Mouse (Mus musculus) CH12.LX (cell line): ENCODE measurements at regions not wholly inside any gene's neighbourhood (a gene's known extent, or its start where the extent isn't known, plus 50 kb on each side); places are given as distances from the start of the nearest gene placed in this dataset.

ENCODE experiments used
- DNase-seq: peaks from one replicate; pipeline ENCODE4 v3.0.0-alpha.2; 2013; ENCODE audit errors: extremely low read depth
- H3K27ac ChIP-seq: 2 replicates; pipeline ENCODE4 v1.5.1; 2012; ENCODE audit warnings: low read depth, mild to moderate bottlenecking, control low read depth, moderate library complexity; ENCODE audit not compliant: insufficient read depth
- H3K27me3 ChIP-seq: replicated peaks from 2 replicates; pipeline ENCODE3; 2012; ENCODE audit warnings: inconsistent platforms
- H3K36me3 ChIP-seq, 2 experiments: replicated peaks in 1 of 2; 2 replicates each; pipeline versions ENCODE3 to v1.6.1; 2012; ENCODE audit warnings: inconsistent platforms in 1 of 2, low read length in 1 of 2, mild to moderate bottlenecking in 1 of 2, mixed read lengths in 1 of 2, moderate library complexity in 1 of 2; ENCODE audit not compliant: control insufficient read depth in 1 of 2, insufficient read depth in 1 of 2
- H3K4me1 ChIP-seq, 2 experiments: 2 replicates each; pipeline ENCODE4 v1.6.1; 2012; ENCODE audit warnings: inconsistent platforms in 1 of 2, moderate library complexity in 1 of 2; ENCODE audit not compliant: insufficient read depth in 2 of 2, control insufficient read depth in 1 of 2
- H3K4me2 ChIP-seq: 2 replicates; pipeline ENCODE4 v1.6.1; 2012; ENCODE audit warnings: low read depth, mild to moderate bottlenecking, control low read depth; ENCODE audit not compliant: poor library complexity, insufficient read depth, severe bottlenecking
- H3K4me3 ChIP-seq, 3 experiments: fragments of 150-350 bp in 1 of 3; sonication (generic) in 1 of 3; replicated peaks in 1 of 3; 2 replicates each; pipeline versions ENCODE3 to v1.5.1; 2011 to 2012; ENCODE audit warnings: low read depth in 2 of 3, low read length in 2 of 3, mild to moderate bottlenecking in 2 of 3, moderate library complexity in 2 of 3, control low read depth in 1 of 3, improper control_type of control experiment in 1 of 3, inconsistent platforms in 1 of 3, mixed read lengths in 1 of 3; ENCODE audit not compliant: poor library complexity in 1 of 3
- H3K79me2 ChIP-seq: replicated peaks from 2 replicates; pipeline ENCODE4 v1.6.1; 2012; ENCODE audit warnings: mild to moderate bottlenecking, moderate library complexity; ENCODE audit not compliant: control insufficient read depth, poor library complexity, insufficient read depth, severe bottlenecking; ENCODE audit errors: extremely low read depth
- H3K9ac ChIP-seq: 2 replicates; pipeline ENCODE4 v1.6.1; 2012; ENCODE audit warnings: low read depth, mild to moderate bottlenecking, control low read depth, moderate library complexity; ENCODE audit not compliant: insufficient read depth
- H3K9me3 ChIP-seq: replicated peaks from 2 replicates; pipeline ENCODE3; 2012; ENCODE audit warnings: low read length, inconsistent platforms, mixed read lengths
- CHD2 ChIP-seq: IDR thresholded peaks from 2 replicates; pipeline ENCODE4 v1.6.1; 2011; ENCODE audit warnings: low read length, improper control_type of control experiment
- CTCF ChIP-seq, 2 experiments: IDR thresholded peaks in 1 of 2; conservative IDR thresholded peaks in 1 of 2; 2 replicates each; pipeline ENCODE4 v1.5.1; 2011 to 2012; ENCODE audit warnings: low read depth in 2 of 2, low read length in 2 of 2, improper control_type of control experiment in 1 of 2, inconsistent platforms in 1 of 2, mild to moderate bottlenecking in 1 of 2, moderate library complexity in 1 of 2
- EP300 ChIP-seq: IDR thresholded peaks from 2 replicates; pipeline ENCODE4 v1.6.1; 2011; ENCODE audit warnings: low read length, improper control_type of control experiment
- ETS1 ChIP-seq: conservative IDR thresholded peaks from 2 replicates; pipeline ENCODE4 v1.6.1; 2012; ENCODE audit warnings: low read depth, mild to moderate bottlenecking, inconsistent platforms, low read length, improper control_type of control experiment, moderate library complexity
- GABPA ChIP-seq: IDR thresholded peaks from 2 replicates; pipeline ENCODE4 v1.6.1; 2012; ENCODE audit warnings: low read depth, low read length, improper control_type of control experiment, inconsistent platforms; ENCODE audit not compliant: insufficient replicate concordance
- HCFC1 ChIP-seq: IDR thresholded peaks from 2 replicates; pipeline ENCODE4 v1.6.1; 2012; ENCODE audit warnings: low read depth, mild to moderate bottlenecking, inconsistent platforms, low read length, improper control_type of control experiment
- IRF4 ChIP-seq: IDR thresholded peaks from 2 replicates; pipeline ENCODE4 v1.6.1; 2014; ENCODE audit warnings: low read depth, mild to moderate bottlenecking, inconsistent platforms, low read length, improper control_type of control experiment
- JUN ChIP-seq: IDR thresholded peaks from 2 replicates; pipeline ENCODE4 v1.6.1; 2011; ENCODE audit warnings: low read depth, mild to moderate bottlenecking, low read length, improper control_type of control experiment, moderate library complexity; ENCODE audit not compliant: insufficient read depth
- JUND ChIP-seq: conservative IDR thresholded peaks from 2 replicates; pipeline ENCODE4 v1.6.1; 2011; ENCODE audit warnings: low read depth, low read length, improper control_type of control experiment
- KAT2A ChIP-seq: IDR thresholded peaks from 2 replicates; pipeline ENCODE4 v1.6.1; 2012; ENCODE audit warnings: low read length, improper control_type of control experiment, inconsistent platforms; ENCODE audit not compliant: insufficient replicate concordance
- MAFK ChIP-seq: IDR thresholded peaks from 2 replicates; pipeline ENCODE4 v1.6.1; 2011; ENCODE audit warnings: low read length, improper control_type of control experiment; ENCODE audit not compliant: insufficient replicate concordance
- MAZ ChIP-seq: IDR thresholded peaks from 2 replicates; pipeline ENCODE4 v1.6.1; 2012; ENCODE audit warnings: low read depth, mild to moderate bottlenecking, inconsistent platforms, low read length, improper control_type of control experiment, moderate library complexity
- MEF2A ChIP-seq: IDR thresholded peaks from 2 replicates; pipeline ENCODE4 v1.6.1; 2014; ENCODE audit warnings: low read depth, mild to moderate bottlenecking, inconsistent platforms, low read length, improper control_type of control experiment, borderline replicate concordance
- NELFE ChIP-seq: IDR thresholded peaks from 2 replicates; pipeline ENCODE4 v1.6.1; 2011; ENCODE audit warnings: low read depth, low read length, improper control_type of control experiment
- NRF1 ChIP-seq: IDR thresholded peaks from 2 replicates; pipeline ENCODE4 v1.6.1; 2014; ENCODE audit warnings: low read depth, mild to moderate bottlenecking, inconsistent platforms, low read length, improper control_type of control experiment, moderate library complexity
- PAX5 ChIP-seq: IDR thresholded peaks from 2 replicates; pipeline ENCODE4 v1.6.1; 2012; ENCODE audit warnings: low read length, inconsistent platforms, mixed read lengths
- POLR2A ChIP-seq: IDR thresholded peaks from 2 replicates; pipeline ENCODE4 v1.6.1; 2011; ENCODE audit warnings: low read depth, mild to moderate bottlenecking, improper control_type of control experiment, low read length
- POLR2AphosphoS2 ChIP-seq: IDR thresholded peaks from 2 replicates; pipeline ENCODE4 v1.6.1; 2011; ENCODE audit warnings: low read depth, low read length, improper control_type of control experiment
- RAD21 ChIP-seq: IDR thresholded peaks from 2 replicates; pipeline ENCODE4 v1.6.1; 2011; ENCODE audit warnings: low read depth, mild to moderate bottlenecking, low read length, improper control_type of control experiment, moderate library complexity
- RCOR1 ChIP-seq: conservative IDR thresholded peaks from 2 replicates; pipeline ENCODE4 v1.6.1; 2012; ENCODE audit warnings: low read depth, mild to moderate bottlenecking, inconsistent platforms, low read length, improper control_type of control experiment
- SMC3 ChIP-seq: IDR thresholded peaks from 2 replicates; pipeline ENCODE4 v1.6.1; 2011; ENCODE audit warnings: low read depth, low read length, improper control_type of control experiment
- TBP ChIP-seq: conservative IDR thresholded peaks from 2 replicates; pipeline ENCODE4 v1.6.1; 2011; ENCODE audit warnings: low read depth, low read length, improper control_type of control experiment
- TCF12 ChIP-seq: IDR thresholded peaks from 2 replicates; pipeline ENCODE4 v1.6.1; 2014; ENCODE audit warnings: low read depth, mild to moderate bottlenecking, inconsistent platforms, low read length, improper control_type of control experiment
- UBTF ChIP-seq: IDR thresholded peaks from 2 replicates; pipeline ENCODE4 v1.6.1; 2012; ENCODE audit warnings: low read depth, mild to moderate bottlenecking, inconsistent platforms, low read length, improper control_type of control experiment, moderate library complexity
- USF1 ChIP-seq: IDR thresholded peaks from 2 replicates; pipeline ENCODE4 v1.6.1; 2014; ENCODE audit warnings: low read depth, mild to moderate bottlenecking, inconsistent platforms, low read length, improper control_type of control experiment
- ZC3H11A ChIP-seq: IDR thresholded peaks from 2 replicates; pipeline ENCODE4 v1.6.1; 2012; ENCODE audit warnings: low read depth, mild to moderate bottlenecking, inconsistent platforms, low read length, improper control_type of control experiment
- ZMIZ1 ChIP-seq: IDR thresholded peaks from 2 replicates; pipeline ENCODE4 v1.6.1; 2012; ENCODE audit warnings: low read depth, mild to moderate bottlenecking, inconsistent platforms, low read length, improper control_type of control experiment
- dilution Hi-C: fragments of 300-500 bp; cut with MboI; formaldehyde crosslinking; loops from 2 replicates; pipeline ENCODE4 v1.14.3; 2020; ENCODE audit warnings: low sequenced_read_pairs; ENCODE audit not compliant: extremely low pct_unique_long_range_greater_than_20kb, extremely low pct_ligation_motif_present
- in situ Hi-C: fragments of 300-500 bp; cut with MboI; formaldehyde crosslinking; loops from 3 replicates; pipeline ENCODE4 v1.14.3; 2019; ENCODE audit warnings: low sequenced_read_pairs, low pct_ligation_motif_present, low pct_unique_long_range_greater_than_20kb, mixed read lengths

GRCm38 (mm10) chr14:66501995-66502394, 493.0 kb upstream of the Gulo start:
- dilution Hi-C loops = no loop called here
- Histone ChIP-seq H3K4me1 (no peaks in the 10 kb centered on the region), H3K4me2 (no peak overlapping the region), H3K79me2 (no peaks in the 10 kb centered on the region), H3K9ac (no peak overlapping the region), H3K9me3 (no peaks in the 10 kb centered on the region), H3K27me3 (no peaks in the 10 kb centered on the region), H3K27ac (no peak overlapping the region), H3K36me3 (no peaks in the 10 kb centered on the region), H3K4me3 (no peak overlapping the region)
- TF ChIP-seq UBTF (no peak), EP300 (no peak), POLR2A (no peak), NRF1 (no peak), NELFE (no peak), KAT2A (no peak), MAFK (no peak), ZMIZ1 (no peak), HCFC1 (no peak), MEF2A (no peak), GABPA (no peak), ETS1 (no peak), CHD2 (no peak), CTCF (conservative IDR thresholded peaks at IDR 0.05 in 1 of 2, IDR thresholded peaks at IDR 0.05 in 1 of 2; ENCODE audit: low read depth in 2 of 2, low read length in 2 of 2) (no peak), ZC3H11A (no peak), JUND (no peak), USF1 (no peak), TBP (no peak)
- no peak for DNase-seq
- in situ Hi-C loops = no loop called here

DNA sequence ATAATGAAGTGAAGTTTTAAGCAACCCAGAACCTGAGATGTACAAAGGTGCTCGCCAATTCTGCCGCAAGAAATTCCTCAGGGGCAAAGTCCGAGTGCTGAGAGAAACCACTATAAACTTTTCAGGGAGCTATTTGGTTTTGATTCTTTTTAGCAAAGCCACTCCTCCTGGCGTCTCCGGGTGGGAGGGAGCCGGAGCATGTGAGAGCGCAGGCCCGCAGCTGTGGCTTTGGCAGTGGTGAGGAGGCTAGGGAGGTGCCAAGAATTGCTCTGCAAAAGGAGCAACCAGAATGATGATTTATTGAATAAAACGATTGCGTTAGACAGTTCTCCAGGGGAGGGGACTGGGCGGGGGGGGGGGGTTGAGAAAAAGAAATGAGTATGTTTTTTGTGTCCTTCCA, 490.9 kb upstream of the Gulo start:
- no peaks in the 10 kb centered on the region for H3K9me3 ChIP-seq
- no peaks in the 10 kb centered on the region for H3K79me2 ChIP-seq
- no peak for TF ChIP-seq RAD21
- no peak for TF ChIP-seq TCF12
- TF ChIP-seq EP300 = no peak
- TF ChIP-seq PAX5 = no peak
- TF ChIP-seq MEF2A = no peak
- no peak for TF ChIP-seq SMC3
- TF ChIP-seq JUN = no peak
- no peak for TF ChIP-seq CHD2
- no peak for TF ChIP-seq RCOR1
- TF ChIP-seq IRF4 = no peak
- no peak for TF ChIP-seq MAZ
- TF ChIP-seq GABPA = no peak
- no peak for TF ChIP-seq USF1
- TF ChIP-seq ZC3H11A = no peak
- no peak for TF ChIP-seq HCFC1
- TF ChIP-seq POLR2AphosphoS2 = no peak
- TF ChIP-seq UBTF = no peak
- no peak overlapping the region for H3K4me3 ChIP-seq
- DNase-seq = no peak
- H3K4me2 ChIP-seq = no peak overlapping the region
- in situ Hi-C loops = no loop called here
- H3K27me3 ChIP-seq = no peaks in the 10 kb centered on the region
- H3K27ac ChIP-seq = no peak overlapping the region
- H3K4me1 ChIP-seq = peaks cover 0 to 8% of the 10 kb centered on the region in 2 experiments; a peak in 2 of 4 replicates
- dilution Hi-C loops = no loop called here
- H3K9ac ChIP-seq = no peak overlapping the region
- H3K36me3 ChIP-seq = no peaks in the 10 kb centered on the region
